Mouse (Mus musculus): ENCODE data around the gene Zmiz1.

Gene Zmiz1

GRCm38 (mm10) chr14:25491961-25492360, 33.0 kb downstream of the Zmiz1 start:
- no peak for DNase-seq (ENCODE audit: low spot score in 2 of 2)

GRCm38 (mm10) chr14:25492567-25493279, 33.7 kb downstream of the Zmiz1 start:
- DNase-seq (ENCODE audit: low spot score in 2 of 2), result no peak

GRCm38 (mm10) chr14:25493301-25494241, 34.6 kb downstream of the Zmiz1 start:
- peak in 1 of 2 experiments; percentile 40 for DNase-seq (ENCODE audit: low spot score in 2 of 2)

- no peak for DNase-seq (ENCODE audit: low spot score in 2 of 2)
Observed at GRCm38 (mm10) chr14:25494778-25495177, 35.8 kb downstream of the Zmiz1 start.

GRCm38 (mm10) chr14:25496116-25496515, 37.1 kb downstream of the Zmiz1 start:
- DNase-seq (ENCODE audit: low spot score in 2 of 2), result peak in 1 of 2 experiments; percentile 60

GRCm38 (mm10) chr14:25496989-25497388, 38.0 kb downstream of the Zmiz1 start:
- no peak for DNase-seq (ENCODE audit: low spot score in 2 of 2)

GRCm38 (mm10) chr14:25497596-25497995, 38.6 kb downstream of the Zmiz1 start:
- DNase-seq (ENCODE audit: low spot score in 2 of 2), result no peak

GRCm38 (mm10) chr14:25498367-25498766, 39.4 kb downstream of the Zmiz1 start:
- no peak for DNase-seq (ENCODE audit: low spot score in 2 of 2)

- no peak for DNase-seq (ENCODE audit: low spot score in 2 of 2)
Observed at GRCm38 (mm10) chr14:25499526-25499925, 40.5 kb downstream of the Zmiz1 start.

GRCm38 (mm10) chr14:25500511-25501120, 41.6 kb downstream of the Zmiz1 start:
- no peak for DNase-seq (ENCODE audit: low spot score in 2 of 2)

- DNase-seq (ENCODE audit: low spot score in 2 of 2), result no peak
Observed at GRCm38 (mm10) chr14:25501481-25501880, 42.5 kb downstream of the Zmiz1 start.

- DNase-seq (ENCODE audit: low spot score in 2 of 2), result no peak
Observed at GRCm38 (mm10) chr14:25502355-25502754, 43.4 kb downstream of the Zmiz1 start.

- no peak for DNase-seq (ENCODE audit: low spot score in 2 of 2)
Observed at GRCm38 (mm10) chr14:25504241-25504640, 45.3 kb downstream of the Zmiz1 start.

- no peak for DNase-seq (ENCODE audit: low spot score in 2 of 2)
Observed at GRCm38 (mm10) chr14:25505201-25505671, 46.3 kb downstream of the Zmiz1 start.

GRCm38 (mm10) chr14:25508111-25508756, 49.2 kb downstream of the Zmiz1 start:
- DNase-seq (ENCODE audit: low spot score in 2 of 2), result no peak

- DNase-seq (ENCODE audit: low spot score in 2 of 2), result no peak
Observed at GRCm38 (mm10) chr14:25508757-25509139, 49.8 kb downstream of the Zmiz1 start.

GRCm38 (mm10) chr14:25509450-25510129, 50.6 kb downstream of the Zmiz1 start:
- no peak for DNase-seq (ENCODE audit: low spot score in 2 of 2)

- no peak for DNase-seq (ENCODE audit: low spot score in 2 of 2)
Observed at GRCm38 (mm10) chr14:25510362-25510761, 51.4 kb downstream of the Zmiz1 start.

- DNase-seq (ENCODE audit: low spot score in 2 of 2), result no peak
Observed at GRCm38 (mm10) chr14:25510987-25511386, 52.0 kb downstream of the Zmiz1 start.

GRCm38 (mm10) chr14:25511564-25511963, 52.6 kb downstream of the Zmiz1 start:
- no peak for DNase-seq (ENCODE audit: low spot score in 2 of 2)

GRCm38 (mm10) chr14:25511967-25512366, 53.0 kb downstream of the Zmiz1 start:
- no peak for DNase-seq (ENCODE audit: low spot score in 2 of 2)
